Mouse (Mus musculus) CH12.LX (cell line): ENCODE data around the gene 1700047I17Rik2. TPM values are rescaled to one million over a fixed set of nuclear protein-coding genes. Genes with fewer than 3 reads are reported as not detected.
"Not testable (repeated sequence)": the region's sequence is repeated elsewhere in the genome, so short reads cannot be mapped to it uniquely, and the experiment has no call there.

Experiments used
- DNase-seq: peaks from one replicate; pipeline ENCODE4 v3.0.0-alpha.2; 2013; ENCODE audit errors: extremely low read depth
- H3K27ac ChIP-seq: 2 replicates; pipeline ENCODE4 v1.5.1; 2012; ENCODE audit warnings: low read depth, mild to moderate bottlenecking, control low read depth, moderate library complexity; ENCODE audit not compliant: insufficient read depth
- H3K27me3 ChIP-seq: replicated peaks from 2 replicates; pipeline ENCODE3; 2012; ENCODE audit warnings: inconsistent platforms
- H3K36me3 ChIP-seq, 2 experiments: replicated peaks in 1 of 2; 2 replicates each; pipeline versions ENCODE3 to v1.6.1; 2012; ENCODE audit warnings: inconsistent platforms in 1 of 2, low read length in 1 of 2, mild to moderate bottlenecking in 1 of 2, mixed read lengths in 1 of 2, moderate library complexity in 1 of 2; ENCODE audit not compliant: control insufficient read depth in 1 of 2, insufficient read depth in 1 of 2
- H3K4me1 ChIP-seq, 2 experiments: 2 replicates each; pipeline ENCODE4 v1.6.1; 2012; ENCODE audit warnings: inconsistent platforms in 1 of 2, moderate library complexity in 1 of 2; ENCODE audit not compliant: insufficient read depth in 2 of 2, control insufficient read depth in 1 of 2
- H3K4me2 ChIP-seq: 2 replicates; pipeline ENCODE4 v1.6.1; 2012; ENCODE audit warnings: low read depth, mild to moderate bottlenecking, control low read depth; ENCODE audit not compliant: poor library complexity, insufficient read depth, severe bottlenecking
- H3K4me3 ChIP-seq, 3 experiments: fragments of 150-350 bp in 1 of 3; sonication (generic) in 1 of 3; replicated peaks in 1 of 3; 2 replicates each; pipeline versions ENCODE3 to v1.5.1; 2011 to 2012; ENCODE audit warnings: low read depth in 2 of 3, low read length in 2 of 3, mild to moderate bottlenecking in 2 of 3, moderate library complexity in 2 of 3, control low read depth in 1 of 3, improper control_type of control experiment in 1 of 3, inconsistent platforms in 1 of 3, mixed read lengths in 1 of 3; ENCODE audit not compliant: poor library complexity in 1 of 3
- H3K79me2 ChIP-seq: replicated peaks from 2 replicates; pipeline ENCODE4 v1.6.1; 2012; ENCODE audit warnings: mild to moderate bottlenecking, moderate library complexity; ENCODE audit not compliant: control insufficient read depth, poor library complexity, insufficient read depth, severe bottlenecking; ENCODE audit errors: extremely low read depth
- H3K9ac ChIP-seq: 2 replicates; pipeline ENCODE4 v1.6.1; 2012; ENCODE audit warnings: low read depth, mild to moderate bottlenecking, control low read depth, moderate library complexity; ENCODE audit not compliant: insufficient read depth
- H3K9me3 ChIP-seq: replicated peaks from 2 replicates; pipeline ENCODE3; 2012; ENCODE audit warnings: low read length, inconsistent platforms, mixed read lengths
- dilution Hi-C: fragments of 300-500 bp; cut with MboI; formaldehyde crosslinking; loops from 2 replicates; pipeline ENCODE4 v1.14.3; 2020; ENCODE audit warnings: low sequenced_read_pairs; ENCODE audit not compliant: extremely low pct_unique_long_range_greater_than_20kb, extremely low pct_ligation_motif_present
- in situ Hi-C: fragments of 300-500 bp; cut with MboI; formaldehyde crosslinking; loops from 3 replicates; pipeline ENCODE4 v1.14.3; 2019; ENCODE audit warnings: low sequenced_read_pairs, low pct_ligation_motif_present, low pct_unique_long_range_greater_than_20kb, mixed read lengths
- polyA plus RNA-seq: library from polyadenylated mRNA; unstranded; fragments of >175 nt; gene quantifications from 2 replicates; pipeline ENCODE4 v1.2.1, GENCODE M21; 2012; ENCODE audit warnings: low read depth; ENCODE audit not compliant: insufficient read length
- total RNA-seq, 2 experiments: library from RNA; depleted of rRNA; stranded (reverse); fragments of 300-350 nt in 1 of 2; fragments of >200 nt in 1 of 2; gene quantifications; 2 replicates each; pipeline ENCODE4 v1.2.3; 2012 to 2014

The 1700047I17Rik2 gene
- total and polyA plus RNA-seq, 3 experiments, result 17.6 TPM; not detected in 2

- H3K4me1 ChIP-seq, H3K4me3 ChIP-seq, dilution Hi-C loops, in situ Hi-C loops, H3K9ac ChIP-seq, H3K4me2 ChIP-seq, DNase-seq, H3K27me3 ChIP-seq, H3K27ac ChIP-seq, H3K79me2 ChIP-seq, H3K36me3 ChIP-seq, H3K9me3 ChIP-seq: not testable (repeated sequence)
These were observed 407 bp downstream of the 1700047I17Rik2 start for GRCm38 (mm10) chr12:55199799-55200198.

- H3K27ac ChIP-seq, in situ Hi-C loops, H3K9ac ChIP-seq, H3K4me3 ChIP-seq, DNase-seq, H3K79me2 ChIP-seq, H3K4me2 ChIP-seq, H3K4me1 ChIP-seq, H3K36me3 ChIP-seq, H3K9me3 ChIP-seq, dilution Hi-C loops, H3K27me3 ChIP-seq: not testable (repeated sequence)
These were observed 13.6 kb downstream of the 1700047I17Rik2 start for GRCm38 (mm10) chr12:55212944-55213343.

GRCm38 (mm10) chr12:55229626-55230519 lies 30.5 kb downstream of the 1700047I17Rik2 start, which contains the start of gene Srp54c:
Gene Srp54c, plus strand, starts transcription at chr12:55230168.
- dilution Hi-C loops, H3K4me1 ChIP-seq, in situ Hi-C loops, H3K36me3 ChIP-seq, H3K27me3 ChIP-seq, H3K79me2 ChIP-seq, DNase-seq, H3K9me3 ChIP-seq, H3K4me2 ChIP-seq: not testable (repeated sequence)
- H3K27ac ChIP-seq, result peak within 1 kb of the TSS; percentile 54
- peak within 1 kb of the TSS; percentile 51 to 68 (median 58) for H3K4me3 ChIP-seq
- peak within 1 kb of the TSS; percentile 58; the same call in 1 of the 2 replicates for H3K9ac ChIP-seq

- H3K4me2 ChIP-seq, dilution Hi-C loops, H3K79me2 ChIP-seq, H3K36me3 ChIP-seq, DNase-seq, H3K4me1 ChIP-seq, H3K9me3 ChIP-seq, H3K27me3 ChIP-seq, in situ Hi-C loops: not testable (repeated sequence)
- Histone ChIP-seq H3K9ac (peak overlapping the region; percentile 58; the same call in 1 of the 2 replicates), H3K27ac (peak overlapping the region; percentile 54), H3K4me3 (peak overlapping the region; percentile 51 to 68 (median 58))
These were observed 31.1 kb downstream of the 1700047I17Rik2 start for GRCm38 (mm10) chr12:55230520-55230861.

- dilution Hi-C loops, H3K4me1 ChIP-seq, H3K4me2 ChIP-seq, in situ Hi-C loops, H3K9ac ChIP-seq, H3K9me3 ChIP-seq, H3K36me3 ChIP-seq, H3K79me2 ChIP-seq, H3K27ac ChIP-seq, H3K27me3 ChIP-seq, H3K4me3 ChIP-seq, DNase-seq: not testable (repeated sequence)
These were observed 42.9 kb downstream of the 1700047I17Rik2 start for GRCm38 (mm10) chr12:55242243-55242642.

- H3K4me1 ChIP-seq, H3K36me3 ChIP-seq, H3K79me2 ChIP-seq, H3K4me2 ChIP-seq, H3K4me3 ChIP-seq, H3K27ac ChIP-seq, dilution Hi-C loops, DNase-seq, H3K9ac ChIP-seq, in situ Hi-C loops, H3K9me3 ChIP-seq, H3K27me3 ChIP-seq: not testable (repeated sequence)
These were observed 62.6 kb downstream of the 1700047I17Rik2 start for GRCm38 (mm10) chr12:55261950-55262349.
